Mouse (Mus musculus): Measurements from ENCODE around the gene Dcdc2b.

GRCm38 (mm10) chr4:129641756-129642155 lies 27.7 kb upstream of the Dcdc2b start:
- TF ChIP-seq CTCF (IDR thresholded peaks at IDR 0.05; ENCODE audit: low read depth), result no peak
- no peak for TF ChIP-seq EP300 (IDR thresholded peaks at IDR 0.05; ENCODE audit: low read depth)
